Mouse (Mus musculus): ENCODE measurements at regions not wholly inside any gene's neighbourhood (a gene's known extent, or its start where the extent isn't known, plus 50 kb on each side); places are given as distances from the start of the nearest gene placed in this dataset.

GRCm38 (mm10) chr19:15807681-15808080 is 139.5 kb downstream of the Psat1 start:
- no peak for TF ChIP-seq GATA1 (IDR thresholded peaks at IDR 0.05; ENCODE audit: low read length)

GRCm38 (mm10) chr19:15803131-15803889 is 143.8 kb downstream of the Psat1 start:
- no peak for TF ChIP-seq GATA1 (IDR thresholded peaks at IDR 0.05; ENCODE audit: low read length)

DNA sequence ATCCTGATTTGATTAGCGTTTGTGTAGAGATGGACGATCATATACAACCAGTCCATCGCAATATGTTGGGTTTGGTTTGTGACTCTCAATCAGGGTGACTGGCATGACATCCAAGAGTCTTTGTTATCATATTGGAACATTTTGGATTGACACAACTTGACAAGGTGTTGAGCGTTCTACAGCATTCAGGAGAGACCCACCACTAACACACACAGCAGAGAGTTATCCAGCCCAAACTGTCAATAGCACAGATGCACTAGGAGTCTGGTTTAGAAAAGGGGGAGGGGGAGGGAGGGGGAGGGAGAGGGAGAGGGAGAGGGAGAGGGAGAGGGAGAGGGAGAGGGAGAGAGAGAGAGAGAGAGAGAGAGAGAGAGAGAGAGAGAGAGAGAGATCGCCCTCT is 144.5 kb downstream of the Psat1 start:
- no peak for TF ChIP-seq GATA1 (IDR thresholded peaks at IDR 0.05; ENCODE audit: low read length)

- no peak for TF ChIP-seq GATA1 (IDR thresholded peaks at IDR 0.05; ENCODE audit: low read length)
Observed at GRCm38 (mm10) chr19:15801811-15802486, 145.2 kb downstream of the Psat1 start.

- TF ChIP-seq GATA1 (IDR thresholded peaks at IDR 0.05; ENCODE audit: low read length) = no peak
Observed at GRCm38 (mm10) chr19:15800856-15801706, 146.1 kb downstream of the Psat1 start.

GRCm38 (mm10) chr19:15796466-15796865 is 150.7 kb downstream of the Psat1 start:
- no peak for TF ChIP-seq GATA1 (IDR thresholded peaks at IDR 0.05; ENCODE audit: low read length)

- TF ChIP-seq GATA1 (IDR thresholded peaks at IDR 0.05; ENCODE audit: low read length) = no peak
Observed at GRCm38 (mm10) chr19:15791942-15792341, 155.2 kb downstream of the Psat1 start.

DNA sequence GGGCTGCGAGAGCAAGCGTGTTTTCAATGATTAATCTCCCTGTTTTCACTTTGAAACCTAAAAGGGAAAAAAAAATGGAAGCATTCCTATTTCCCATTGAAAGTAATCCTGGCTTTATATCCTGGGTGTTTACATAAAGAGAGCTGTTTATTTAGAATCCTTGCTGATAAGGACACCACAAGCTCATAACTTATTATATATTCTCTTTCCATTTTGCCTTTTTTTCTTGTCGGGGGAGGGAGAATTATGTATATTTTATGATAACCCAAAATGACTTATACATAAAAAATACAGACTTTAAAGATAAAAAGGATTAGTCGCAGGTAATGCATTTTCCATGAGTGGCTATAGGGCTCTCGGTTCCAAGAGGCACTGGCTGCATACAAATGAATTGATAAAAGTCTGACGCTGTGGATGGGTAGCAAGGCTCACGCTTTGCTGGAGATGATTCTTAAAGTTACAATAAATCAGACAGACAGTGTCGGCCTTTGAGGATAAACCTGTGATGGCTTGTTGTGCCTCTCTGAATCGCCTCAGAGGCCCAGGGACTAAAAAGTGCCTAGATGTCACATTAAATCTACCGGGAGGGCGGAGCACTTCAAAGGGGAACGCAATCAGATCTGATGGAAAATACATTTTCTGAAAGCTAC is 155.7 kb downstream of the Psat1 start:
- no peak for TF ChIP-seq GATA1 (IDR thresholded peaks at IDR 0.05; ENCODE audit: low read length)

DNA sequence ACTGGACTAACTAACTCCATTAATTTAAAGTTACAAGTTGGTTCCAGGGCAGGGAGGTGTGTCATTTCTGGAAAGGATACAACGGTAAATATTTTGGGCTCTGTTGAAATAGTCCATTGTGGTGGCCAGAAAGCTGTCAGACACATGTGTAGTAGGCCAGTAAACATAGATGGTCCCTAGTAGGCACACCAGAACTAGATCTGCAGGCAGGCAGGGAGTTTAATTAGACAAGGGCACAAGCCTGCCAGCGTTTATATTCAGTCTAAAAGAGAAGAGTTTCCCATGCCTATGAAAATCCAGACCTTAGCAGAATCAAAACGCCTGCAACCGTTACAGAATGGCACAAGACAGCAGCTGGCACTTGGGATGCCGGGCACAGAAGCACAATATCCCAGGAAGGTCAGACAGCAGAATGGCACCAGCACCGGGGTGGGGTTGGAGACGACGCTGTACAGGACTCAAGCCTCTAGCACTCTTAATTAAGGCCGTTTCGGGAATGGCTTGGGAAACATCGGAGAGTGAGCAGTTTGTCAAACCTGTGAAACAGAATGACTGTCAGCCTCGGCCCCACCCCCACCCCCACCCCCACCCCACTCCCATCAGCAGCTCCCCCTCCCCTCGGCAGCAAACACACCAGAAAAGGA is 156.4 kb downstream of the Psat1 start:
- TF ChIP-seq GATA1 (IDR thresholded peaks at IDR 0.05; ENCODE audit: low read length) = no peak

GRCm38 (mm10) chr19:15789741-15790140 is 157.4 kb downstream of the Psat1 start:
- TF ChIP-seq GATA1 (IDR thresholded peaks at IDR 0.05; ENCODE audit: low read length) = no peak

- no peak for TF ChIP-seq GATA1 (IDR thresholded peaks at IDR 0.05; ENCODE audit: low read length)
Observed at GRCm38 (mm10) chr19:15784644-15785043, 162.5 kb downstream of the Psat1 start.

GRCm38 (mm10) chr19:15769651-15770050 is 177.5 kb downstream of the Psat1 start:
- no peak for TF ChIP-seq GATA1 (IDR thresholded peaks at IDR 0.05; ENCODE audit: low read length)

- TF ChIP-seq GATA1 (IDR thresholded peaks at IDR 0.05; ENCODE audit: low read length) = no peak
Observed at GRCm38 (mm10) chr19:15761086-15761485, 186.1 kb downstream of the Psat1 start.

- TF ChIP-seq GATA1 (IDR thresholded peaks at IDR 0.05; ENCODE audit: low read length) = no peak
Observed at GRCm38 (mm10) chr19:15745026-15745777, 201.9 kb downstream of the Psat1 start.
